Mouse (Mus musculus) embryonic facial prominence, embryonic 11.5 days (tissue): ENCODE measurements around the gene Dcun1d3. TPM values are rescaled to one million over a fixed set of nuclear protein-coding genes. Genes with fewer than 3 reads are reported as not detected.

Experiments used
- ATAC-seq: fragments of 200-750 bp; cut with Nextera tagmentation; replicated peaks from 2 replicates; pipeline ENCODE4 v1.8.0; 2017; ENCODE audit warnings: low read depth; ENCODE audit not compliant: insufficient number of reproducible peaks, low FRiP score, low TSS enrichment
- DNase-seq: peaks from one replicate; pipeline ENCODE4 v3.0.0-alpha.2; 2015; ENCODE audit warnings: low spot score
- H3K27ac ChIP-seq: fragments of 300-500 bp; sonication (generic); replicated peaks from 2 replicates; pipeline ENCODE4 v1.5.1; 2014; ENCODE audit warnings: mild to moderate bottlenecking, low read depth, low read length, control low read depth
- H3K27me3 ChIP-seq: fragments of 300-500 bp; sonication (generic); 2 replicates; pipeline ENCODE4 v1.6.1; 2014; ENCODE audit warnings: mild to moderate bottlenecking, low read length, moderate library complexity, mixed read lengths; ENCODE audit not compliant: control insufficient read depth, insufficient read depth
- H3K36me3 ChIP-seq: fragments of 300-500 bp; sonication (generic); replicated peaks from 2 replicates; pipeline ENCODE4 v1.6.1; 2014; ENCODE audit warnings: low read depth, mild to moderate bottlenecking, low read length, moderate library complexity, mixed read lengths; ENCODE audit not compliant: control insufficient read depth, insufficient read depth
- H3K4me1 ChIP-seq: fragments of 300-500 bp; sonication (generic); 2 replicates; pipeline ENCODE4 v1.6.1; 2014; ENCODE audit warnings: low read length, mixed read lengths; ENCODE audit not compliant: control insufficient read depth, insufficient read depth
- H3K4me2 ChIP-seq: fragments of 300-500 bp; sonication (generic); 2 replicates; pipeline ENCODE4 v1.6.1; 2014; ENCODE audit warnings: low read depth, mild to moderate bottlenecking, control low read depth, low read length, moderate library complexity
- H3K4me3 ChIP-seq: fragments of 300-500 bp; sonication (generic); 2 replicates; pipeline ENCODE4 v1.5.1; 2014; ENCODE audit warnings: low read depth, low read length, control low read depth
- H3K9ac ChIP-seq: fragments of 300-500 bp; sonication (generic); replicated peaks from 2 replicates; pipeline ENCODE4 v1.6.1; 2014; ENCODE audit warnings: mild to moderate bottlenecking, control low read depth, low read length
- H3K9me3 ChIP-seq: fragments of 300-500 bp; sonication (generic); replicated peaks from 2 replicates; pipeline ENCODE4 v1.6.1; 2016; ENCODE audit warnings: mild to moderate bottlenecking, low read length, inconsistent platforms, mixed read lengths; ENCODE audit not compliant: control insufficient read depth
- WGBS: fragments of 180-500 bp; shearing (Covaris S2); extraction: QIAGEN DNeasy Blood & Tissue Kit; methylation state at CpG from one replicate; pipeline ENCODE4 v1.1.7; 2014; 5-methylcytosine and 5-hydroxymethylcytosine counted together
- polyA plus RNA-seq: library from polyadenylated mRNA; unstranded; fragments of >200 nt; fragmentation: Nextera tagmentation; extraction: Ambion mirVana; gene quantifications from 2 replicates; pipeline ENCODE4 v1.2.1, GENCODE M21; 2014

Dcun1d3 gene
- polyA plus RNA-seq, 1 experiment from 2014 or later = 11.0 TPM

GRCm38 (mm10) chr7:119835996-119836777 is 59.9 kb downstream of the Dcun1d3 start:
- no peak overlapping the region for H3K9ac ChIP-seq
- ATAC-seq (no peak), DNase-seq (no peak)
- no peaks in the 10 kb centered on the region for H3K27me3 ChIP-seq
- no peak overlapping the region for H3K27ac ChIP-seq
- no peaks in the 10 kb centered on the region for H3K36me3 ChIP-seq
- H3K9me3 ChIP-seq = no peaks in the 10 kb centered on the region
- no peak overlapping the region for H3K4me2 ChIP-seq
- WGBS = 95% methylated on average over 4 of the region's 4 CpGs
- H3K4me1 ChIP-seq = no peaks in the 10 kb centered on the region
- H3K4me3 ChIP-seq = no peak overlapping the region

- ATAC-seq = no peak
- 97% methylated on average over 1 of the region's 1 CpGs for WGBS
These were observed 60.7 kb downstream of the Dcun1d3 start for GRCm38 (mm10) chr7:119835371-119835770.

GRCm38 (mm10) chr7:119808723-119809122 is 87.4 kb downstream of the Dcun1d3 start:
- Histone ChIP-seq H3K9ac (no peak overlapping the region), H3K27ac (no peak overlapping the region), H3K4me1 (no peaks in the 10 kb centered on the region), H3K27me3 (no peaks in the 10 kb centered on the region), H3K36me3 (no peaks in the 10 kb centered on the region; the same call in 1 of the 2 replicates), H3K4me3 (no peak overlapping the region), H3K4me2 (no peak overlapping the region), H3K9me3 (no peaks in the 10 kb centered on the region)
- no peak for ATAC-seq
- 89% methylated on average over 3 of the region's 3 CpGs for WGBS
- no peak for DNase-seq

More at GRCm38 (mm10) chr7:119835371-119835770, 60.7 kb downstream of the Dcun1d3 start:
- H3K27ac ChIP-seq = no peak overlapping the region
- no peaks in the 10 kb centered on the region for H3K36me3 ChIP-seq
- H3K9me3 ChIP-seq = no peaks in the 10 kb centered on the region
- DNase-seq = no peak
- H3K4me2 ChIP-seq = no peak overlapping the region
- no peak overlapping the region for H3K4me3 ChIP-seq
- H3K27me3 ChIP-seq = no peaks in the 10 kb centered on the region
- no peaks in the 10 kb centered on the region for H3K4me1 ChIP-seq
- no peak overlapping the region for H3K9ac ChIP-seq

GRCm38 (mm10) chr7:119807396-119807795 is 88.7 kb downstream of the Dcun1d3 start:
- no peak overlapping the region for H3K9ac ChIP-seq
- no peak overlapping the region for H3K4me3 ChIP-seq
- ATAC-seq (no peak), DNase-seq (no peak)
- no peaks in the 10 kb centered on the region for H3K4me1 ChIP-seq
- 92% methylated on average over 5 of the region's 5 CpGs for WGBS
- no peaks in the 10 kb centered on the region for H3K9me3 ChIP-seq
- no peak overlapping the region for H3K4me2 ChIP-seq
- H3K27ac ChIP-seq = no peak overlapping the region
- H3K27me3 ChIP-seq = no peaks in the 10 kb centered on the region
- H3K36me3 ChIP-seq = no peaks in the 10 kb centered on the region; the same call in 1 of the 2 replicates

Other genes with a start within 250 kb of the Dcun1d3 start
- gene Acsm4, start 206.3 kb downstream of the Dcun1d3 start, polyA plus RNA-seq = 4.0 and 8.3 TPM in 2 replicates
- 110 and 114 TPM in 2 replicates for gene Thumpd1, start 175.5 kb downstream of the Dcun1d3 start, polyA plus RNA-seq
- gene Acsm3, start 135.4 kb downstream of the Dcun1d3 start, polyA plus RNA-seq = 0.21 TPM in 1 of 2 replicates, not detected in the other
- 24.1 and 32.2 TPM in 2 replicates for gene Rexo5, start 102.3 kb downstream of the Dcun1d3 start, polyA plus RNA-seq
- 37.1 and 45.3 TPM in 2 replicates for gene Eri2, start 102.2 kb downstream of the Dcun1d3 start, polyA plus RNA-seq
- 11.0 and 12.3 TPM in 2 replicates for gene Lyrm1, start 437 bp downstream of the Dcun1d3 start, polyA plus RNA-seq
- not detected in 2 replicates for gene Dnah3, start 199.0 kb upstream of the Dcun1d3 start, polyA plus RNA-seq
- 26.7 and 27.6 TPM in 2 replicates for gene Tmem159, start 206.1 kb upstream of the Dcun1d3 start, polyA plus RNA-seq
- gene Zp2, start 249.0 kb upstream of the Dcun1d3 start, polyA plus RNA-seq = 0.21 TPM in 1 of 2 replicates, not detected in the other